Mouse (Mus musculus): ENCODE results near the gene Map2k2.

- TF ChIP-seq CTCF (IDR thresholded peaks at IDR 0.05) (no peak), EP300 (IDR thresholded peaks at IDR 0.05) (no peak)
Measured at GRCm38 (mm10) chr10:81119625-81120024, 13.9 kb downstream of the Map2k2 start.
